Mouse (Mus musculus) gastrocnemius, postnatal 14 days (tissue): ENCODE measurements around the gene Mcm2. TPM values are rescaled to one million over a fixed set of nuclear protein-coding genes. Genes with fewer than 3 reads are reported as not detected.

Experiments used
- DNase-seq: peaks from one replicate; pipeline ENCODE4 v3.0.0; 2021; ENCODE audit warnings: mixed read lengths
- intact Hi-C: fragments of 180-260 bp; cut with DNase I; formaldehyde crosslinking; loops from one replicate; pipeline ENCODE4 v1.15.1; 2025; ENCODE audit warnings: low total_unique reads
- total RNA-seq, 2 experiments: library from RNA; stranded (reverse); gene quantifications; 2 replicates each; pipeline ENCODE4 v1.2.3; 2021

The Mcm2 gene
- total RNA-seq, 2 experiments from 2014 or later = 5.5 to 9.4 TPM

GRCm38 (mm10) chr6:88839135-88839970 is 59.2 kb downstream of the Mcm2 start:
- no peak for DNase-seq
- intact Hi-C loops = no loop called here

GRCm38 (mm10) chr6:88838613-88839012 is 60.0 kb downstream of the Mcm2 start:
- intact Hi-C loops = no loop called here
- no peak for DNase-seq

GRCm38 (mm10) chr6:88837999-88838398 is 60.6 kb downstream of the Mcm2 start:
- no peak for DNase-seq
- intact Hi-C loops = no loop called here

- intact Hi-C loops = no loop called here
- no peak for DNase-seq
Measured at GRCm38 (mm10) chr6:88836178-88836819, 62.3 kb downstream of the Mcm2 start.

GRCm38 (mm10) chr6:88835047-88835446 is 63.5 kb downstream of the Mcm2 start:
- no peak for DNase-seq
- intact Hi-C loops = no loop called here

Other genes starting within 250 kb of the Mcm2 start
- gene Mgll, start 174.4 kb downstream of the Mcm2 start, total RNA-seq = 10 to 100 TPM; 64.9 to 70.5 TPM
- 10 to 100 TPM; 17.8 to 18.2 TPM for gene Abtb1, start 56.8 kb downstream of the Mcm2 start, total RNA-seq
- gene Podxl2, start 23.7 kb downstream of the Mcm2 start, total RNA-seq = 10 to 100 TPM; 47.1 to 54.4 TPM
- 10 to 100 TPM; 21.5 to 24.1 TPM for gene Tpra1, start 3.5 kb upstream of the Mcm2 start, total RNA-seq